Mouse (Mus musculus): Measurements from ENCODE around the gene Unc5c.

GRCm38 (mm10) chr3:141589392-141590012 lies 124.5 kb downstream of the Unc5c start:
- TF ChIP-seq CTCF (IDR thresholded peaks at IDR 0.05; ENCODE audit: low read depth, low read length), result no peak
- no peak for TF ChIP-seq POLR2A (IDR thresholded peaks at IDR 0.05; ENCODE audit: borderline replicate concordance, low read depth, low read length)

Data from bone marrow macrophage, adult 2 months (primary cell).